Mouse (Mus musculus): ENCODE measurements around the gene Atp5c1. TPM values are rescaled to one million over a fixed set of nuclear protein-coding genes. Genes with fewer than 3 reads are reported as not detected.

Gene Atp5c1
- polyA plus RNA-seq, 1 experiment, result 178 TPM

DNA sequence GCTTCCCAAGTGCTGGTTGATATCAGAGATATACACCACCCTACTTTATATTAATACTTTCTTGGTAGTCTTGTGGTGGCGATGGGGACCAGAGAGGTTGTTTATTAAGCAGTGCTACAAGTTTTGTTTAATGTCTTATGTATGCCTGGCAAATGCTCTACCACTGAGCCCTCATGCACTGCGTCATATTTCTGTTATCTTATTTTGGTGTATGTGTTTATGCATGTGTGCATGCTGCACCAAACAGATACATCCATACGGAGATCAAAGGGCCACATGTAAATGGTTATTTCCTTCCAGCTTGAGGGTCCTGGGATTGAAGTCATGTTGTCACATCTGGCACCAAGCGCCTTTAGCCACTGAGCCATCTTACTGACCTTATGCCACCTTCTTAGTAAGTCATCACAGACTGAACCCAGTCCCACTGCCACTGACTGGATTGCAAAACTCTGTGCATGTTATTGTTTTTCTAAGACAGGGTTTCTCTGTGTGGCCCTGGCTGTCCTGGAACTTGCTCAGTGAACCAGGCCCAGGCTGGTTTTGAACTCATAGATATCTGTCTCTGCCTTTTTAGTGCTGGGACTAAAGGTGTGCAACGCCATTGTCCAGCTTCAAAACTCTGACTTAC lies 1.3 kb upstream of the Atp5c1 start:
- Histone ChIP-seq H3K36me3 (ENCODE audit: control insufficient read depth, insufficient read depth, low read length) (no peaks in the 10 kb centered on the region; the same call in 1 of the 2 replicates), H3K4me1 (ENCODE audit: control insufficient read depth, insufficient read depth, low read length) (no peaks in the 10 kb centered on the region; the same call in 1 of the 2 replicates), H3K27ac (ENCODE audit: control insufficient read depth, insufficient read depth, low read depth, low read length) (no peak overlapping the region), H3K27me3 (ENCODE audit: control insufficient read depth, insufficient read depth, low read length) (no peaks in the 10 kb centered on the region), H3K4me3 (ENCODE audit: control insufficient read depth, low read depth, low read length) (no peak overlapping the region)
- TF ChIP-seq CTCF (IDR thresholded peaks at IDR 0.05; ENCODE audit: control insufficient read depth, insufficient read depth, insufficient replicate concordance, low read depth, low read length), result no peak
- TF ChIP-seq POLR2A (IDR thresholded peaks at IDR 0.05; ENCODE audit: control insufficient read depth, low read depth, low read length), result no peak

DNA sequence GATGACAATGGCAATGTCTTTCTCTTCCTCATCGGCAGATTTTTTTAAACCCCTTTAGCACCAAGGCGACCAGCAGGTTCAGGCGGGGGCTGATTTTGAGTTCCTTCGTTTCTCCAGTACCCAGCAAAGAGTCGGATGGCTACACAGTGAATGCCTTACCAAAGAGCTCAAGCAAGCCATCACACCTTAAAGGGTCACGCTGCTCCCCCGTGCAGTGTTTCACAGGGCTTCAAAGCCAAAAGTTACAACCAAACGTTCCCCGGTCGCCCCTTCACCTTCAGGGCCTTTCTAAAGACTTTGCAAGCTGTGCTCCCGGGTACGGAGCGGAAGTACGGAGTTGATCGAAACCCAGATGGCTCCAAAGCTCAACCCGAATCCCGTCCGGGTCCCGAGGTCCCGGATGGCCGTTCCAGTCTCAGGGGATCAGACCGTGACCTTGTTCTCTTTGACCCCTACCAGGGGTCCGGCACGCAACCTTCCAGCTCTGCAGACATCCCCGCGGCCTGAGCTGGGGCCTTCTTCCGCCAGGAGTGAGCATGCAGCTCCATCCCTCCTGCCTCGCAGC lies 483 bp downstream of the Atp5c1 start:
- no peak for TF ChIP-seq POLR2A (IDR thresholded peaks at IDR 0.05; ENCODE audit: control insufficient read depth, low read depth, low read length)
- no peak for TF ChIP-seq CTCF (IDR thresholded peaks at IDR 0.05; ENCODE audit: control insufficient read depth, insufficient read depth, insufficient replicate concordance, low read depth, low read length)
- no peaks in the 10 kb centered on the region for H3K36me3 ChIP-seq (ENCODE audit: control insufficient read depth, insufficient read depth, low read length)
- no peaks in the 10 kb centered on the region; the same call in 1 of the 2 replicates for H3K4me1 ChIP-seq (ENCODE audit: control insufficient read depth, insufficient read depth, low read length)
- H3K27ac ChIP-seq (ENCODE audit: control insufficient read depth, insufficient read depth, low read depth, low read length), result peak overlapping the region; percentile 85
- H3K27me3 ChIP-seq (ENCODE audit: control insufficient read depth, insufficient read depth, low read length), result no peaks in the 10 kb centered on the region
- peak overlapping the region; percentile 94 for H3K4me3 ChIP-seq (ENCODE audit: control insufficient read depth, low read depth, low read length)

DNA sequence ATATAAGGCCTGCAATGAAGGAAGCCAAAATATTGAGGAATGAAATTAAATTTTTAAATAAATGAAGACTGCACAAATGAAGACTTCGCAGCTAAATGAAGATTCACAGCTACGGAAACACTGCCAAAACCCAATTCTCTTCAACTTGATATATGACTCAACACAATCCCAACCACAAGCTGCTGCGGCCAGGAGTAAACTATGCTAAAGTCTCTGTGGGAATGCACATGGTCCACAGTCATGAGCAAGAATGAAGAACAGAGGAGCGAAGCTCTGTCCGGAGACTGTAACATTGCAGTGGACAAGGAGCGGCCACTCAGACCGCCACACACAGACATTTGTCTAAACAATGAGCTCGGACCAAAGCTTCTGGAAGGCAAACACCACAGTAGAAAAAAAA lies 3.6 kb downstream of the Atp5c1 start:
- TF ChIP-seq CTCF (IDR thresholded peaks at IDR 0.05; ENCODE audit: control insufficient read depth, insufficient read depth, insufficient replicate concordance, low read depth, low read length), result no peak
- no peak for TF ChIP-seq POLR2A (IDR thresholded peaks at IDR 0.05; ENCODE audit: control insufficient read depth, low read depth, low read length)

DNA sequence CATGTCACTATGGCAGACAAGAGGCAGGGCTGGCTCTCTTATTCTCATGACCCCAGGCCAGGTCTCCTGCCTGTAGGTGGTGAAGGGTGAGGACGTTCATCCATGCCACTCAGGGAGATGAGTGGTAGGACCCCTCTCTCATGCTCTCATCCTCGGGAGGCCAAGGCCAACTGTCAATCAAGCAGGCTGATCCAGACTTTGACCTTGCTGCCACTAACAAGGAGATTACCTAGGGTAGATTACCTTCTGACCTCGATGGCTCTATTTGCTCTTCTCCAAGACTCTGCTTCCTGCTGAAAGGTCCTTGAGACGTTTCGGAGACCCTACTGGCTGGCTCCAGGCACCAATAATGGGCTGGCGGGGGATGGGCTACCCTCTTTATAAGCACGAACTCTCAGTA lies 5.8 kb downstream of the Atp5c1 start:
- Histone ChIP-seq H3K27me3 (ENCODE audit: control insufficient read depth, insufficient read depth, low read length) (no peaks in the 10 kb centered on the region), H3K27ac (ENCODE audit: control insufficient read depth, insufficient read depth, low read depth, low read length) (no peak overlapping the region), H3K4me1 (ENCODE audit: control insufficient read depth, insufficient read depth, low read length) (peaks cover 2% of the 10 kb centered on the region), H3K36me3 (ENCODE audit: control insufficient read depth, insufficient read depth, low read length) (no peaks in the 10 kb centered on the region), H3K4me3 (ENCODE audit: control insufficient read depth, low read depth, low read length) (no peak overlapping the region)
- no peak for TF ChIP-seq CTCF (IDR thresholded peaks at IDR 0.05; ENCODE audit: control insufficient read depth, insufficient read depth, insufficient replicate concordance, low read depth, low read length)

More for the DNA sequence above, 3.6 kb downstream of the Atp5c1 start:
- Histone ChIP-seq H3K36me3 (ENCODE audit: control insufficient read depth, insufficient read depth, low read length) (no peaks in the 10 kb centered on the region), H3K27ac (ENCODE audit: control insufficient read depth, insufficient read depth, low read depth, low read length) (no peak overlapping the region), H3K4me1 (ENCODE audit: control insufficient read depth, insufficient read depth, low read length) (peaks cover 2% of the 10 kb centered on the region), H3K4me3 (ENCODE audit: control insufficient read depth, low read depth, low read length) (no peak overlapping the region), H3K27me3 (ENCODE audit: control insufficient read depth, insufficient read depth, low read length) (no peaks in the 10 kb centered on the region)

DNA sequence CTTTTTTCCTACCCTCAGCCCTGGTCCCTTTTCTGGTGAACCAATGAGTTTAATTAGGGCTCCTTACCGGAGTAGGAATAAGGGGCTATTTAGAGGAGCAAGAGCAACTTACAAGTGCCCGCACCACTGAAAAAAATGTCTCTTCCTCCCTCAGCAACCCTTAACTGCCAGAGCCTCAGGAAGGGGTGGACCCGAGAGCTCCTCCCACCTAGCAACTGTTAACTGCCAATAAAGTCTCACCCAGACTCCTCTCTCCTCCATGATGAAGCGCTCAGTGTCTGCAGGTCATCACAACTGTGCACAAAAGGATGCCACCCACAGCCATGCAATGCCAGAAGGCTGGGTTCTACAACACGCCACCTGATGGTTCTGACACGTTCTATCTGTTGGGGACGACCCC lies 8.6 kb downstream of the Atp5c1 start:
- TF ChIP-seq CTCF (IDR thresholded peaks at IDR 0.05; ENCODE audit: control insufficient read depth, insufficient read depth, insufficient replicate concordance, low read depth, low read length), result no peak
- TF ChIP-seq POLR2A (IDR thresholded peaks at IDR 0.05; ENCODE audit: control insufficient read depth, low read depth, low read length), result no peak
- no peak overlapping the region for H3K27ac ChIP-seq (ENCODE audit: control insufficient read depth, insufficient read depth, low read depth, low read length)
- H3K4me1 ChIP-seq (ENCODE audit: control insufficient read depth, insufficient read depth, low read length), result peaks cover 6% of the 10 kb centered on the region
- peaks cover 4% of the 10 kb centered on the region for H3K36me3 ChIP-seq (ENCODE audit: control insufficient read depth, insufficient read depth, low read length)
- H3K27me3 ChIP-seq (ENCODE audit: control insufficient read depth, insufficient read depth, low read length), result no peaks in the 10 kb centered on the region
- H3K4me3 ChIP-seq (ENCODE audit: control insufficient read depth, low read depth, low read length), result no peak overlapping the region

DNA sequence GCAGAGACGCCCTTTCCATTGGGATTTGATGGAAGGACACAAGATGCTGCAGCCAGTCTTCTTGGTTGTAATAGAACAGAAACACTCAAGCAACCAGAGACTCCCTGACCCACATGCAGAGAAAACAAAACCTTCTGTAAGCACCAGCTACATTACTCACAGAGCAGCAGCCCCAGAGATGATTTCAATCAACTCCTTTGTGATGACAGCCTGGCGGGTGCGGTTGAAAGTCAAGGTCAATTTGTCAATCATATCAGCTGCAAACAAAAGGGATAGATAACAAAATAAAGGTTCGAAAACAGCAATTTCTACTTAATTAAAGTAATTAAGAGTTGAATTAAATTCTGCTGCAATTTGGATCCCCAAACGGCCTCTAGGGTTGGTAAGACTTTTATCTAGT lies 21.5 kb downstream of the Atp5c1 start:
- Histone ChIP-seq H3K27me3 (ENCODE audit: control insufficient read depth, insufficient read depth, low read length) (no peaks in the 10 kb centered on the region), H3K4me1 (ENCODE audit: control insufficient read depth, insufficient read depth, low read length) (no peaks in the 10 kb centered on the region), H3K4me3 (ENCODE audit: control insufficient read depth, low read depth, low read length) (no peak overlapping the region), H3K36me3 (ENCODE audit: control insufficient read depth, insufficient read depth, low read length) (peaks cover 1% of the 10 kb centered on the region), H3K27ac (ENCODE audit: control insufficient read depth, insufficient read depth, low read depth, low read length) (no peak overlapping the region)
- TF ChIP-seq CTCF (IDR thresholded peaks at IDR 0.05; ENCODE audit: control insufficient read depth, insufficient read depth, insufficient replicate concordance, low read depth, low read length), result no peak
- TF ChIP-seq POLR2A (IDR thresholded peaks at IDR 0.05; ENCODE audit: control insufficient read depth, low read depth, low read length), result no peak

DNA sequence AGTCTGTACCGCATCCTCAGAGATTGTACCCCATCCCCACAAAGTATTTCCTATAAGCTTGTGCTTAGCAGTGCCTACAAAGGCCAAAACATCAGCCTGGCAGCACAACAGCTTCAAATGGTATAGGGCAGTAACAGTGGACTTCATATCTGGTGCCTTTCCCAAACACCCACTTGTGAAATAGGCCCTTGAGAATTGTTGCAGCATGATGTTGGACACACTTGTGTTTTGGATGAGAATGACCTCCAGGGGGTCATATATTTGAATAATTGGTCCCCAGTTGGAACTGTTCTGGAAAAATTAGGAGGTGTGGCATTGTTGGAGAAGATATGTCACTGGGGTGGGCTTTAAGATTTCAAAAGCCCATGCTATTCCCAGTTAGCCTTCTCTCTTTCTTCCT lies 28.3 kb downstream of the Atp5c1 start:
- Histone ChIP-seq H3K4me3 (ENCODE audit: control insufficient read depth, low read depth, low read length) (no peak overlapping the region), H3K4me1 (ENCODE audit: control insufficient read depth, insufficient read depth, low read length) (no peaks in the 10 kb centered on the region; the same call in none of the 2 replicates), H3K36me3 (ENCODE audit: control insufficient read depth, insufficient read depth, low read length) (no peaks in the 10 kb centered on the region; the same call in 1 of the 2 replicates), H3K27me3 (ENCODE audit: control insufficient read depth, insufficient read depth, low read length) (no peaks in the 10 kb centered on the region), H3K27ac (ENCODE audit: control insufficient read depth, insufficient read depth, low read depth, low read length) (no peak overlapping the region)
- TF ChIP-seq CTCF (IDR thresholded peaks at IDR 0.05; ENCODE audit: control insufficient read depth, insufficient read depth, insufficient replicate concordance, low read depth, low read length) (no peak), POLR2A (IDR thresholded peaks at IDR 0.05; ENCODE audit: control insufficient read depth, low read depth, low read length) (no peak)
